Mouse (Mus musculus) neural tube, embryonic 14.5 days (tissue): Measurements from ENCODE around the gene Dbt. TPM values are rescaled to one million over a fixed set of nuclear protein-coding genes. Genes with fewer than 3 reads are reported as not detected.
"Not testable (repeated sequence)": the region's sequence is repeated elsewhere in the genome, so short reads cannot be mapped to it uniquely, and the experiment has no call there.

Experiments used
- ATAC-seq: fragments of 200-750 bp; cut with Nextera tagmentation; 2 replicates; pipeline ENCODE4 v1.8.0; 2017; ENCODE audit warnings: low read depth, mild to moderate bottlenecking, moderate TSS enrichment, moderate library complexity
- H3K27ac ChIP-seq: fragments of 300-500 bp; sonication (generic); 2 replicates; pipeline ENCODE4 v1.5.1; 2014; ENCODE audit warnings: low read depth, mild to moderate bottlenecking, control low read depth, low read length, moderate library complexity, mixed read lengths
- H3K27me3 ChIP-seq: fragments of 300-500 bp; sonication (generic); 2 replicates; pipeline ENCODE4 v1.6.1; 2014; ENCODE audit warnings: low read length; ENCODE audit not compliant: control insufficient read depth, insufficient read depth
- H3K36me3 ChIP-seq: fragments of 300-500 bp; sonication (generic); 2 replicates; pipeline ENCODE4 v1.6.1; 2014; ENCODE audit warnings: low read length, mixed read lengths; ENCODE audit not compliant: control insufficient read depth, insufficient read depth
- H3K4me1 ChIP-seq: fragments of 300-500 bp; sonication (generic); 2 replicates; pipeline ENCODE4 v1.6.1; 2014; ENCODE audit warnings: low read length; ENCODE audit not compliant: control insufficient read depth, insufficient read depth
- H3K4me2 ChIP-seq: fragments of 300-500 bp; sonication (generic); 2 replicates; pipeline ENCODE4 v1.6.1; 2014; ENCODE audit warnings: mild to moderate bottlenecking, low read depth, low read length, control low read depth
- H3K4me3 ChIP-seq: fragments of 300-500 bp; sonication (generic); 2 replicates; pipeline ENCODE4 v1.5.1; 2014; ENCODE audit warnings: low read depth, low read length, control low read depth, mixed read lengths
- H3K9ac ChIP-seq: fragments of 300-500 bp; sonication (generic); replicated peaks from 2 replicates; pipeline ENCODE4 v1.6.1; 2014; ENCODE audit warnings: low read depth, mild to moderate bottlenecking, control low read depth, low read length, mixed read lengths
- H3K9me3 ChIP-seq: fragments of 300-500 bp; sonication (generic); 2 replicates; pipeline ENCODE4 v1.6.1; 2016; ENCODE audit warnings: low read length; ENCODE audit not compliant: control insufficient read depth
- WGBS: fragments of 180-500 bp; shearing (Covaris S2); extraction: QIAGEN DNeasy Blood & Tissue Kit; methylation state at CpG from one replicate; pipeline ENCODE4 v1.1.7; 2014; 5-methylcytosine and 5-hydroxymethylcytosine counted together
- polyA plus RNA-seq: library from polyadenylated mRNA; unstranded; fragments of >200 nt; fragmentation: Nextera tagmentation; extraction: Ambion mirVana; gene quantifications from 2 replicates; pipeline ENCODE4 v1.2.1, GENCODE M21; 2014

Dbt gene
- polyA plus RNA-seq, 1 experiment from 2014 or later: 13.2 TPM

DNA sequence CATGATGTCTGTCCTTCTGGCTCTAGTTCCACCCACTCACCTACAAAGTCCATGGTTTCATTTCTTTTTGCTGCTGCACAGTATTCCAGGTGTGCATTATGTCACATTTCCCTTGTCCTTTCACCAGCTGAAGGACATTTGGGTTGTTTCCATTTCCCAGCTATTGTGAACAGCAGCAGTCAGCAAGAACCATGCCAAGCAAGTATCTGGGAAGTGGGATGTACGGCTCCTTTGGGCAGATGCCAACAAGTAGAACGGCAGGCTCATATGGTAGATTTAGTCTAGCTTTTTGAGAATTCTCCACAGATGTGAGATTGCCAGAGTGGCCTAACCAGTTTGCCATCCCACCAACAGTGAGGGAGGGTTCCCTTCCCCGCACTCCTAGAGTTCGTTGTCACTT, 18.0 kb downstream of the Dbt start:
- Histone ChIP-seq H3K27ac (no peak overlapping the region), H3K36me3 (no peaks in the 10 kb centered on the region), H3K9me3 (no peaks in the 10 kb centered on the region), H3K4me1 (no peaks in the 10 kb centered on the region), H3K4me2 (no peak overlapping the region), H3K4me3 (no peak overlapping the region), H3K9ac (no peak overlapping the region), H3K27me3 (no peaks in the 10 kb centered on the region)
- WGBS: 77% methylated on average over 4 of the region's 4 CpGs
- no peak for ATAC-seq

DNA sequence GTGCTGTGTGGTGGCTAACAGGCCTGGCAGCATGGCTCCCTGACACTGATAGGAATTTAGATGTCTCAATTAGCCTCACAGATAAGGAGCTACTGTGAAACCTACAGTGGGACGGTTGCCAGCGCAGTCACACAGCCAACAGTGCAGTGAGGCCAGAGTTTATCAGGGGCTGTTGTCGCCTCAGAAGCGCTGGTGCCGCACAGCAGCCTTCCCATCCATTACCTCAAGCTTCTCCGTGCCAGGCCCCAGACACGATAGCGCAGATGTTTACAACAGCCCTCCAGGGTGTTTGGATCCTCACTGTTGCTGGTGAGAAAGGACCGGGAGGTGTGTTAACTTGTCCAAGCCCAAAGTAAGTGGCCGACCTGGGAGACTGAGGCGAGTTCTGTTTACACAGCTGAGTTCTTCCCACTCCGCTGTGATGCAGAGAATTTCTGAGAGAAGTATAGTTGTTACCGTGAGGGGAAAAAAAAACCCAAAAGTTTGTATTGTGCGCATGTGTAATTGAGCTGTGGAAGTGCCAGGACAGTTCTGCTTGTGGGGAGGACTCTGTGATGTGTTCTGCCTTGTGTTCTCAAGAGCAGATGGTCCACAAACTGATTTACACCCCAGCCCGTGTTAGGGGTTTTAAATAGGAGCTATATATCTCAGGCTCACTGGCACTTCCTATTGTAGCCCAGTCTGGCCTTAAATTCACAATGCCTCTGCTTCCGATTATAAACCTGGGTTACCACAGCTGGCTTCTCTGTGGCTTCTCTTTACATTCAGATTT, 23.7 kb downstream of the Dbt start:
- H3K27me3 ChIP-seq: no peaks in the 10 kb centered on the region
- no peaks in the 10 kb centered on the region for H3K9me3 ChIP-seq
- H3K9ac ChIP-seq: no peak overlapping the region
- WGBS: 4% methylated on average over 16 of the region's 16 CpGs
- H3K4me3 ChIP-seq: no peak overlapping the region
- H3K27ac ChIP-seq: peak overlapping the region; percentile 53
- H3K4me2 ChIP-seq: peak overlapping the region; percentile 31; the same call in 1 of the 2 replicates
- peaks cover 11% of the 10 kb centered on the region; the same call in 1 of the 2 replicates for H3K36me3 ChIP-seq
- peaks cover 13% of the 10 kb centered on the region; the same call in 1 of the 2 replicates for H3K4me1 ChIP-seq
- ATAC-seq: peak; percentile 91

DNA sequence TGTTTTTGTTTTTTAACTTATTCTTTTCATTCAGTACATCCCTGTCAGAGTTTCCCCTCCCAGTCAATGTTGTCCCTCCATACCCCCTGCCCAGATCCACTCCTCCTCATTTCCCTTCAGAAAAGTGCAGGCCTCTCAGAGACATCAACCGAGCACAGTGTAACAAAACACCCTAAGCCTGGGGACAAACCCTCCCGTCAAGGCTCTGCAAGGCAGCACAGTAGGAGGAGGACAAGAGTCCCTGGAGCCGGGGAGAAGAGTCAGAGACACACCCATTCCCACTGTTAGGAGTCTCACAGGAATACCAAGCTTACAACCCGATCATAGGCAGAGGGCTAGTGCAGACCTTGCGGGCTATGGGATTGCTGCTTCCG, 24.3 kb downstream of the Dbt start:
- peak; percentile 79 for ATAC-seq
- no peaks in the 10 kb centered on the region for H3K27me3 ChIP-seq
- peak overlapping the region; percentile 53 for H3K27ac ChIP-seq
- peaks cover 14% of the 10 kb centered on the region; the same call in 1 of the 2 replicates for H3K36me3 ChIP-seq
- no peak overlapping the region for H3K4me3 ChIP-seq
- no peak overlapping the region for H3K9ac ChIP-seq
- 7% methylated on average over 6 of the region's 6 CpGs for WGBS
- H3K9me3 ChIP-seq: no peaks in the 10 kb centered on the region
- H3K4me2 ChIP-seq: peak overlapping the region; percentile 31; the same call in 1 of the 2 replicates
- H3K4me1 ChIP-seq: peaks cover 13% of the 10 kb centered on the region; the same call in 1 of the 2 replicates

DNA sequence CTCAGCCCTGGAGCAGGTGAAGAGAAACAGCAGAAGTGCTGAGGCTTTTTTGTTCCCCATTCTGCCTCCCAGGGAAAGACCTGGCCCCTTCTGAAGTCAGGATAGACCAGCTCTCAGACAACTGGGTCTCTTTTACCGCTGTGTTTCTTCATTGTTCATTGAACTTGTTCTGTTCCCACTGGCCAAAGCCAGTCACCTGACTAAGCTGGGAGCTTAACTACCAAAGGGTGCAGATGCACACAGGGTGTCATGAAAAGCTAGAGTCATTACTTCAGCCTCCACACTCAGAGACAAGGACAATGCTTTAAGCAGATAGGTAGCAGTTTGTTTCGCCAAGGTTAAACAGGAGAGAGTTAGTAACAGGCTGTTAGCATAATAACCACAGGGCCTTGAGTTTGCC, 29.2 kb downstream of the Dbt start:
- H3K27ac ChIP-seq: no peak overlapping the region
- no peak for ATAC-seq

DNA sequence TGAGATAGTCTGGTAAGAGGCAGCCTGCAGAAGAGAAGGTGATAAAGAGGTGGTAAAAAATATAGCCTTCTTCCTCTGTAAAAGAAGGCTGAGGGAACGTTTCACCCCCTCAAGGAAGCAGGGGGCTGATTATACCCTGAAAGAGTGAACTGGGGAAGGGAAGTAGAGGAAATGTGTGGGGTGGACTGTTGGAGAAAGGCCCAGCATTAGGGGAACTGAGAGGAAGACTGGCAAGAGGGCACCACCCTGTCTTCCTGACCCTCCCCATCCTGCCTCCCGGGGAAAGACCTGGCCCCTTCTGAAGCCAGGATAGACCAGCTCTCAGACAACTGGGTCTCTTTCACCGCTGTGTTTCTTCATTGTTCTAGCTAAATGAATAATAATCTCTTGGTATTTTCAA, 29.7 kb downstream of the Dbt start:
- H3K27ac ChIP-seq: no peak overlapping the region
- no peak overlapping the region for H3K9ac ChIP-seq
- H3K9me3 ChIP-seq: no peaks in the 10 kb centered on the region
- no peak overlapping the region for H3K4me3 ChIP-seq
- no peak overlapping the region for H3K4me2 ChIP-seq
- H3K4me1 ChIP-seq: no peaks in the 10 kb centered on the region; the same call in 1 of the 2 replicates
- H3K27me3 ChIP-seq: no peaks in the 10 kb centered on the region
- peaks cover 25% of the 10 kb centered on the region for H3K36me3 ChIP-seq
- no peak for ATAC-seq
- 59% methylated on average over 3 of the region's 3 CpGs for WGBS

More for the DNA sequence above, 29.2 kb downstream of the Dbt start:
- WGBS: 55% methylated on average over 2 of the region's 2 CpGs
- no peaks in the 10 kb centered on the region for H3K9me3 ChIP-seq
- peaks cover 25% of the 10 kb centered on the region for H3K36me3 ChIP-seq
- H3K27me3 ChIP-seq: no peaks in the 10 kb centered on the region
- no peak overlapping the region for H3K4me3 ChIP-seq
- no peak overlapping the region for H3K9ac ChIP-seq
- H3K4me2 ChIP-seq: no peak overlapping the region
- peaks cover 4% of the 10 kb centered on the region; the same call in 1 of the 2 replicates for H3K4me1 ChIP-seq

DNA sequence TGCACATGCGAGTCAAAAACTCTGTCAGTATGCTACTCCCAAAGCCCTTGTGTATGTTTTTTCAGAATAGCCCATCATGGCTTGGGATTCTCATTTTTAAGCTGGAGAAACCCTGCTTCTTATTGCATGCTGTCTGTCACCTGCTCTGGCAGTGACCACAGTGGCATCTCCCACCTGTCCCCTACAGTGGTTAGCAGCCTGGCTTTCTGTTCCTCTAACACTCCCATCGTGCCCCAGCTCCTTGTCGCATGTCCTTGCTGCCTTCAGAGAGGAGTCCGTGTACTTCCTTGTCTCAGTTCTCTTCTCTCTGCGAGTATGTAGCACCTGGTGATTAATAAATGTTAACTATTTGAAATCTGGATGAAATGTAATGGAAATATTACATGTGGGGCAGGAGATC, 34.6 kb downstream of the Dbt start:
- no peak overlapping the region for H3K9ac ChIP-seq
- ATAC-seq: no peak
- no peaks in the 10 kb centered on the region for H3K27me3 ChIP-seq
- no peak overlapping the region for H3K4me2 ChIP-seq
- H3K4me3 ChIP-seq: no peak overlapping the region
- peaks cover 9% of the 10 kb centered on the region for H3K36me3 ChIP-seq
- no peak overlapping the region for H3K27ac ChIP-seq
- WGBS: 89% methylated on average over 5 of the region's 5 CpGs
- no peaks in the 10 kb centered on the region for H3K9me3 ChIP-seq
- H3K4me1 ChIP-seq: no peaks in the 10 kb centered on the region

DNA sequence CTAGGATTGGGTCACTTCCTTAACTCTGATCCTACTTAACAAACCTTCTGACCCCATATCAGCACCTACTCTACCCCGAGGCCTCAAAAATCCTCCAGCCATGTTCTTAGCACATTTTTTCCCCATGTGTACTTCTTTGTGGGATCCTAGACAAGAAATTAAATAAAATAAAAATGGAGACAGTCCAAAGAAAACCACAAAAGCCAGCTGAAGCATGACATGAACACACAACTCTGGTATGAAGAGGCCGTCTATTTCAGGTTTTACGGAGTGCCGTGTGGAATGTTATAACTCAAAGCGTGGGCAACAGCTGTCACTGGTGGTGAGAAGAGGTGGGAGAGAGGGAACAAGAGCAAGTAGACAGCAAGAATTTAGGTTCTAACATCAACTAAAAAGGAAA, 38.5 kb downstream of the Dbt start:
- WGBS: 97% methylated on average over 5 of the region's 5 CpGs
- Histone ChIP-seq H3K4me2 (no peak overlapping the region), H3K9ac (no peak overlapping the region), H3K36me3 (peaks cover 3% of the 10 kb centered on the region), H3K27me3 (no peaks in the 10 kb centered on the region), H3K4me3 (no peak overlapping the region), H3K4me1 (no peaks in the 10 kb centered on the region), H3K9me3 (no peaks in the 10 kb centered on the region), H3K27ac (no peak overlapping the region)
- no peak for ATAC-seq

DNA sequence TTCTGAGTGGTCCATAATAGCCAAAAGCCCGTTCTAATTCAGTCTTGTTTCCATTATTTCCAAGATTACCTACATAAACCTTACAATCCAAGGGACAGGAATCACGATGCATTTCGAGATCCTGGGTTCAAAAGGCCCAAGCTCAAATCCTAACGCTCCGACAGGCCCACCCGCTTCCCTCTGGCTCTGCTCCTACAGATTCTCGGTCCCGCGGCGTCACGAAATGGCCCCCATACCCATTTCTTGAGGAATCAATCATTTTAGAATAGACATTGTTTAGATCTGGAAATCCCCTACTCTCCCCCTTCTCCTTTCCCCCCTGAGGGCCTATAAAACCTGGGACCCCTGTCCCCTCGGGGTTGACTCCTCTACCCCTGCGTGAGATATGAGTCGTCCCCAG, 48.4 kb downstream of the Dbt start:
- H3K27ac ChIP-seq, H3K9ac ChIP-seq, H3K4me3 ChIP-seq, H3K27me3 ChIP-seq, H3K4me2 ChIP-seq, H3K36me3 ChIP-seq, H3K4me1 ChIP-seq, H3K9me3 ChIP-seq, ATAC-seq: not testable (repeated sequence)
- WGBS: 98% methylated on average over 13 of the region's 14 CpGs

DNA sequence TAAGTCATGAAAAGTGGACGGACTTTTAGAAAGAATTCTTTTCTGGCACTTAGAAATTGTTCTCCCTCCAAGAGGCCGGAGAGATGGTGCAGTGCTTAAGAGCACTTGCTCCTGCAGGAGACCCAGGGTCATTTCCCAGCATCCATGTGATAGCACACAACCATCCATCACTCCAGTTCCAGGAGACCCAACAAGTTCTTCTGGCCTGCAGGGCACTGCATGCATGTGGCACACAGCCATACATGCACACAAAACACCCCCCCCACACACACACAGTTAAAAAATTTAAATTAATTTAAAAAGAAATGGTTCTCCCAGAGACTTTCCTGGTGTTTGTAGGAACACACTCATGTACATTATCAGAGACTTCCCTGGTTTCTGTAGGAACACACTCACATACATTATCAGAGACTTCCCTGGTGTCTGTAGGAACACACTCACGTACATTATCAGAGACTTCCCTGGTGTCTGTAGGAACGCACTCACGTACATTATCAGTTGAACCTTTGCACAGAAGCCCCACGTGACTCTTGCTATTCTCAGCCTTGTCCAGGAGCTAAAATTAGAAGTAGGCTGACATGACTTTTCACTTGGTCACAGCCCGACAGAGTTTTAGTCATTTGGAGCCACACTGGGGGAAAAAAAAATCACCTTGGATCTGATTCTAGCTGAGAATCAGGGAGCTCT, 49.7 kb downstream of the Dbt start, which contains the start of gene Lrrc39:
TSS of gene Lrrc39 (plus strand) at position 566 of the 687 bp plus-strand sequence.
- H3K27me3 ChIP-seq: no peaks in the 10 kb centered on the region
- H3K9me3 ChIP-seq: no peaks in the 10 kb centered on the region
- no peak within 1 kb of the TSS for H3K9ac ChIP-seq
- H3K27ac ChIP-seq: no peak within 1 kb of the TSS
- 84% methylated on average over 7 of the region's 7 CpGs for WGBS
- H3K36me3 ChIP-seq: no peaks in the 10 kb centered on the region
- no peak within 1 kb of the TSS for H3K4me2 ChIP-seq
- H3K4me3 ChIP-seq: no peak within 1 kb of the TSS
- no peak for ATAC-seq
- no peaks in the 10 kb centered on the region for H3K4me1 ChIP-seq
